Mouse (Mus musculus) frontal cortex, postnatal 10 days (tissue): ENCODE measurements around the gene Lca5l.

Source experiments
- DNase-seq, 2 experiments: peaks; one replicate each; pipeline ENCODE4 v3.0.0; 2022; ENCODE audit warnings: low spot score in 2 of 2, mixed read lengths in 1 of 2

The Lca5l gene

DNA sequence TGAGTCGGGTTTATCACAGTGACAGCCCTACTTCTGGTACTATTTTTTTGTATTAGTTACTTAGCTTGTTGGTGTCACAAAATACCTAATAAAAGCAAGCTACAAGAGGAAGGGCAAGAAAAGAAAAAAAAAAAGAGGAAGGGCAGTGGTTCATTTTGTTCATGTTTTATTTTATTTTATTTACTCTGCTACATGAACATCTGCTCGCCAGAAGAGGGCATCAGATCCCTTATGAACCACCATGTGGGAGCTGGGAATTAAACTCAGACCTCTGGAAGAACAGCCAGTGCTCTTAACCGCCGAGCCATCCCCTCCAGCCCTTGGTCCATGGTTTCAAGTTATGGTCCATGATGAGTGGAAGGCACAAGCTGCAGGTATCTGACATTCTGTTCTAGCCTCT, 77.3 kb downstream of the Lca5l start:
- no peak for DNase-seq

DNA sequence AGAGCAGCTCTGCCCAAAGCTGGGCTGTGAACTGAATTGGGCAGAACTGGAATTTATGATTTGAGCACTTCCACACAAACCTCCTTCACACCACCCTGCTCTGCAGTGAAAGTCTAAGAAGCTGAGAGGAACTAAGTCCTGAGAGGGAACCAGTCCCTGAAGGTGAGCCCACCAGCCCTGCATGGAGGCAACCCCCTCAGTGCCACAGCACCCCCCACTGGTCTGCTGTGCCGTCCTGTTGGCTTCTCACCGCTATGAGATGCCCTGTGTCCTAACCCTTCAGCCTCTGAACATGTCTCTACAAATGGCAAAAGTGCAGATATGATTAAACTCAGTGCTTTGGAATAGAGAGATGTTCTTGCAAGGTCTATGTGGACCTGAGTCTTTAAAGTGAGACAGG, 79.3 kb downstream of the Lca5l start:
- no peak for DNase-seq

DNA sequence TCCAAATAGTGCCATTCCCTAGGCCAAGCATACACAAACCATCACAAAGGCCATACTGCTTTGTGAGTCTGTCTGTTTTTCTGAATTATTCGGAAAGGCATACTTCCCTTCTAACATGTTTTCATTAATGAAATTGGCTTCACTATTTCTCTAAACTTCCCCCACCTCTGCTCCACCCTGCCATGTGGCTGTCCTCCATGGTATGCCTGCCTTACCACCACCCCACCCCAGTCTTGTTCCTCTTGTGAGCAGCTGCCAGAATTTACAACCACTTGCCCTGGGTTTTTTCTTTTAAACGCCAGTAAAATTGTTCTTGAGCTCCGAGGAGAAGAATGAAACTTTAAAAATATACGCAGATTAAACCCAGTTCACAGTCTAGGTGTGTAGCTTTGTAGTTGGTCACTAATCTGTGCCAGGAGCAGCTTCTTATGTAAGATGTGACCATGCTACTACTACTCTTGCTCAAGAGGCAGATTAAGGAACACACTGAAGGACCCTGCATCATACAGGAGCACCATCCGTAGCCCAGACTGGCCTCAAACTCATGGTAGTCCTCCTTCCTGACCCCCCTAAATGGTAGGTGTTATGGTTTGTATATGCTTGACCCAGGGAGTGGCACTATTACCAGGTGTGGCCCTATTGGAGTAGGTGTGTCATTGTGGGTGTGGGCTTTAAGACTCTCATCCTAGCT, 81.3 kb downstream of the Lca5l start:
- no peak for DNase-seq

DNA sequence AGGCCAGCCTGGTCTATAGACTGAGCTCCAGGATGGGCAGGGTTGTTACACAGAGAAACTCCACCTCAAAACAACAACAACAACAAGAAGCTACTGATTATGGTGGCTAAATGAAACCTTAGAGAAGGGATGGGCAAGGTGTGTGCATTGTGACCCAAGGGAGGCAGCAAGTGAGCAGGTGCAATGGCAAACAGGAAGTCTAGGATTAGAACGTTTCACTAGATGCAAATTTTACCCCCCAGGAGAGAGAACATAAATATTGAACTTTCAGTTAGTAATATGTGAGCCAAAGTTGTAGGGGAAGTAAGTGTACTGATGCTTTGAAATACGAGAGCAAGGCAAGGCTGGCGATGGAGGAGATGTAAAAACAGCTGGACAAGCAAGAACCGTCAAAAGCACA, 82.4 kb downstream of the Lca5l start:
- DNase-seq = no peak
